Mouse (Mus musculus) G1E (cell line): ENCODE data around the gene Gm7980. TPM values are rescaled to one million over a fixed set of nuclear protein-coding genes. Genes with fewer than 3 reads are reported as not detected.
"Not testable (repeated sequence)": the region's sequence is repeated elsewhere in the genome, so short reads cannot be mapped to it uniquely, and the experiment has no call there.

ENCODE experiments used
- ATAC-seq: 2 replicates; pipeline ENCODE4 v1.8.0; 2016; ENCODE audit warnings: mild to moderate bottlenecking; ENCODE audit not compliant: insufficient number of reproducible peaks, poor library complexity, low FRiP score, severe bottlenecking; ENCODE audit errors: extremely low read depth
- DNase-seq: peaks from one replicate; pipeline ENCODE4 v3.0.0; 2012; ENCODE audit warnings: low spot score
- H3K27me3 ChIP-seq: 2 replicates; pipeline ENCODE4 v1.6.1; 2012; ENCODE audit warnings: mild to moderate bottlenecking, low read length, inconsistent platforms; ENCODE audit not compliant: insufficient read depth
- H3K36me3 ChIP-seq: replicated peaks from 2 replicates; pipeline ENCODE3; 2012; ENCODE audit warnings: mild to moderate bottlenecking, inconsistent platforms
- H3K4me1 ChIP-seq: 2 replicates; pipeline ENCODE4 v1.6.1; 2012; ENCODE audit warnings: low read depth, low read length, inconsistent platforms, mixed read lengths; ENCODE audit not compliant: insufficient read depth
- H3K4me3 ChIP-seq: 2 replicates; pipeline ENCODE4 v1.5.1; 2012; ENCODE audit warnings: low read depth, mild to moderate bottlenecking, inconsistent platforms, low read length, moderate library complexity, mixed read lengths
- H3K9me3 ChIP-seq: replicated peaks from 2 replicates; pipeline ENCODE4 v1.6.1; 2012; ENCODE audit warnings: inconsistent platforms
- polyA plus RNA-seq: library from polyadenylated mRNA; stranded (reverse); fragments of >175 nt; gene quantifications from 2 replicates; pipeline ENCODE4 v1.2.3, GENCODE M21; 2012
- total RNA-seq, 2 experiments: library from RNA; stranded (forward) in 1 of 2; stranded (reverse) in 1 of 2; fragments of 200-1000 nt in 1 of 2; fragments of >200 nt in 1 of 2; fragmentation: Nextera tagmentation in 1 of 2; gene quantifications; 2 replicates each; pipeline ENCODE4 v1.2.3; 2014 to 2017

Gm7980 gene
- total RNA-seq (2014; fragmentation: Nextera tagmentation) (not detected in 2 replicates), total RNA-seq (2017) (not detected in 2 replicates), polyA plus RNA-seq (not detected in 2 replicates)

GRCm38 (mm10) chr14:41907190-41907589 is at the start of gene Gm7980:
Gene Gm7980 (minus strand): TSS chr14:41907290.
- ATAC-seq, H3K36me3 ChIP-seq, H3K4me3 ChIP-seq, H3K9me3 ChIP-seq, DNase-seq, H3K4me1 ChIP-seq, H3K27me3 ChIP-seq: not testable (repeated sequence)

GRCm38 (mm10) chr14:41943695-41944094 is 36.6 kb upstream of the Gm7980 start, which contains the start of gene 1700024B05Rik:
Gene 1700024B05Rik (plus strand): TSS chr14:41943995.
- not testable (repeated sequence) for DNase-seq, H3K36me3 ChIP-seq, H3K27me3 ChIP-seq, H3K9me3 ChIP-seq, H3K4me1 ChIP-seq, ATAC-seq, H3K4me3 ChIP-seq

- H3K36me3 ChIP-seq, ATAC-seq, DNase-seq, H3K4me1 ChIP-seq, H3K9me3 ChIP-seq, H3K27me3 ChIP-seq, H3K4me3 ChIP-seq: not testable (repeated sequence)
These were observed 17.6 kb upstream of the Gm7980 start, which contains the start of gene 1700049E17Rik1 for GRCm38 (mm10) chr14:41924649-41925048. Gene 1700049E17Rik1 (plus strand): TSS chr14:41924949.

Other genes with a start within 250 kb of the Gm7980 start
- gene Gm8068, start 205.4 kb downstream of the Gm7980 start, total RNA-seq (2014; fragmentation: Nextera tagmentation), result not detected in 2 replicates
- gene Gm8068, start 205.4 kb downstream of the Gm7980 start, total RNA-seq (2017), result not detected in 2 replicates
- gene Gm8068, start 205.4 kb downstream of the Gm7980 start, polyA plus RNA-seq, result not detected in 2 replicates
- not detected in 2 replicates for gene Gm7929, start 156.7 kb downstream of the Gm7980 start, total RNA-seq (2014; fragmentation: Nextera tagmentation)
- not detected in 2 replicates for gene Gm7929, start 156.7 kb downstream of the Gm7980 start, total RNA-seq (2017)
- not detected in 2 replicates for gene Gm7929, start 156.7 kb downstream of the Gm7980 start, polyA plus RNA-seq
- gene Gm47189, start 134.8 kb downstream of the Gm7980 start, total RNA-seq (2014; fragmentation: Nextera tagmentation), result not detected in 2 replicates
- 0.33 TPM in 1 of 2 replicates, not detected in the other for gene Gm47189, start 134.8 kb downstream of the Gm7980 start, total RNA-seq (2017)
- not detected in 2 replicates for gene Gm47189, start 134.8 kb downstream of the Gm7980 start, polyA plus RNA-seq
- not detected in 2 replicates for gene 1700049E17Rik1, start 17.7 kb upstream of the Gm7980 start, total RNA-seq (2014; fragmentation: Nextera tagmentation)
- not detected in 2 replicates for gene 1700049E17Rik1, start 17.7 kb upstream of the Gm7980 start, total RNA-seq (2017)
- gene 1700049E17Rik1, start 17.7 kb upstream of the Gm7980 start, polyA plus RNA-seq, result not detected in 2 replicates
- not detected in 2 replicates for gene 1700024B05Rik, start 36.7 kb upstream of the Gm7980 start, total RNA-seq (2014; fragmentation: Nextera tagmentation)
- gene 1700024B05Rik, start 36.7 kb upstream of the Gm7980 start, total RNA-seq (2017), result 0.58 TPM in 1 of 2 replicates, not detected in the other
- gene 1700024B05Rik, start 36.7 kb upstream of the Gm7980 start, polyA plus RNA-seq, result not detected in 2 replicates
- gene Gm6401, start 60.6 kb upstream of the Gm7980 start, total RNA-seq (2014; fragmentation: Nextera tagmentation), result not detected in 2 replicates
- 0.11 TPM in 1 of 2 replicates, not detected in the other for gene Gm6401, start 60.6 kb upstream of the Gm7980 start, total RNA-seq (2017)
- gene Gm6401, start 60.6 kb upstream of the Gm7980 start, polyA plus RNA-seq, result not detected in 2 replicates
- not detected in 2 replicates for gene Gm3543, start 76.0 kb upstream of the Gm7980 start, total RNA-seq (2014; fragmentation: Nextera tagmentation)
- not detected in 2 replicates for gene Gm3543, start 76.0 kb upstream of the Gm7980 start, total RNA-seq (2017)
- gene Gm3543, start 76.0 kb upstream of the Gm7980 start, polyA plus RNA-seq, result not detected in 2 replicates
- not detected in 2 replicates for gene Gm7951, start 210.1 kb upstream of the Gm7980 start, total RNA-seq (2014; fragmentation: Nextera tagmentation)
- gene Gm7951, start 210.1 kb upstream of the Gm7980 start, total RNA-seq (2017), result not detected in 2 replicates
- gene Gm7951, start 210.1 kb upstream of the Gm7980 start, polyA plus RNA-seq, result not detected in 2 replicates